Mouse (Mus musculus) limb, embryonic 12.5 days (tissue): Measurements from ENCODE around the gene Exoc3l. TPM values are rescaled to one million over a fixed set of nuclear protein-coding genes. Genes with fewer than 3 reads are reported as not detected.

Experiments
- ATAC-seq: fragments of 200-750 bp; cut with Nextera tagmentation; 2 replicates; pipeline ENCODE4 v1.8.0; 2017; ENCODE audit warnings: low read depth, moderate TSS enrichment; ENCODE audit not compliant: insufficient number of reproducible peaks, insufficient read depth, low FRiP score, low TSS enrichment
- H3K27ac ChIP-seq: fragments of 300-500 bp; sonication (generic); 2 replicates; pipeline ENCODE4 v1.5.1; 2016; ENCODE audit warnings: mild to moderate bottlenecking, moderate library complexity
- H3K27me3 ChIP-seq: fragments of 300-500 bp; sonication (generic); 2 replicates; pipeline ENCODE4 v1.6.1; 2016; ENCODE audit warnings: mild to moderate bottlenecking, moderate library complexity
- H3K36me3 ChIP-seq: fragments of 300-500 bp; sonication (generic); 2 replicates; pipeline ENCODE4 v1.6.1; 2016; ENCODE audit warnings: mild to moderate bottlenecking, moderate library complexity
- H3K4me1 ChIP-seq: fragments of 300-500 bp; sonication (generic); replicated peaks from 2 replicates; pipeline ENCODE4 v1.6.1; 2016
- H3K4me2 ChIP-seq: fragments of 300-500 bp; sonication (generic); 2 replicates; pipeline ENCODE4 v1.6.1; 2016; ENCODE audit warnings: mild to moderate bottlenecking, moderate library complexity
- H3K4me3 ChIP-seq: fragments of 300-500 bp; sonication (generic); replicated peaks from 2 replicates; pipeline ENCODE4 v1.5.1; 2016; ENCODE audit warnings: mild to moderate bottlenecking
- H3K9ac ChIP-seq: fragments of 300-500 bp; sonication (generic); replicated peaks from 2 replicates; pipeline ENCODE4 v1.6.1; 2016; ENCODE audit warnings: mild to moderate bottlenecking, moderate library complexity
- H3K9me3 ChIP-seq: fragments of 300-500 bp; sonication (generic); 2 replicates; pipeline ENCODE4 v1.6.1; 2016; ENCODE audit warnings: mild to moderate bottlenecking, moderate library complexity
- WGBS: fragments of 180-500 bp; shearing (Covaris S2); methylation state at CpG from one replicate; pipeline ENCODE4 v1.1.7; 2016; 5-methylcytosine and 5-hydroxymethylcytosine counted together
- microRNA counts: library from miRNA; unstranded; fragments of <30 nt; microRNA quantifications from one replicate; lab custom pipeline; 2017
- microRNA-seq: library from miRNA; unstranded; fragments of <30 nt; microRNA quantifications from one replicate; pipeline ENCODE4, GENCODE M21; 2017
- polyA plus RNA-seq: library from polyadenylated mRNA; unstranded; fragments of >200 nt; fragmentation: Nextera tagmentation; extraction: Ambion mirVana; gene quantifications from 2 replicates; pipeline ENCODE4 v1.2.1, GENCODE M21; 2016

Exoc3l gene
- polyA plus RNA-seq, 1 experiment from 2014 or later, result 10.0 TPM

DNA sequence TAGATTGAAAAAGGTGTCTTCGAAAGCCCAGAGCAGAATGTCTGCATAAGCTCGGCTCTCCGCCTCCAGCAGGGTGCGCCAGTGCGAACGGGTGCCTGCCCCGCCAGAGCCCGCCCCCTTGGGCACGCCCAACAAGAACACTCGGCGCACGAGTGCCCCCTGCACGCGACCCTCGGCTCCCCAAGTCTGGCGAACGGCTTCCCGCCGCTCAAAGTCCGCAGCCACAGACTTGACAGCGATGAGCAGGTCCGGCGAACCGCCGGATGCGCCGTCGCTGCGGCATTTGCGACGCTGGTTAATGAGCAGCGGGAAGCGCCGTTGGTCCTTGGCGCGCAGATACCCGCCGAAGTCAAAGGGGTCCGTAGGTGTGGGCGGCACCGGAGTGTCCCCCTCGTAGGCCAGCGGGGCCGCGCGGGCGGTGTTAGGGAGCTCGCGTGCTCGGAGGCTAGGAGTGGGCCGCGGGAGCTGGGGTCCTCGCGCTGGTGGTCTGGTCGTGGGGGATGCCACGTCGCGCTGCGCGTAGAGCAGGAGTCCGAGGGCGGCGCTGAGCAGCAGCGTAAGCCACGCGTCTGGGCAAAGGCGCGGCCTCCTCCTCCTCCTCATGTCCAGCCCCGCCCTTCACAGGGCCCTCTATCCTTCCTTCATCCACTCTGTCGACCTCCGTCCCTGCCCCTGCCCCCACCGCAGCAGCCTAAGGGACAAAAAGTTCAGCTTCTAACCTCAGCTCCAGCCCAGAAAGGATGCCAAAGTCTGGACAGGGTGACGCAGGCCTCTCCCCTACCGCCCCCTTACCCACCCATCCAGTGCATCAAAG, 41.5 kb downstream of the Exoc3l start:
- peak overlapping the region; percentile 70 for H3K9ac ChIP-seq
- peak overlapping the region; percentile 93 for H3K4me2 ChIP-seq
- under 1% methylated on average over 74 of the region's 74 CpGs for whole genome bisulfite sequencing
- H3K27me3 ChIP-seq, result peaks cover 45% of the 10 kb centered on the region
- peak overlapping the region; percentile 64 for H3K4me3 ChIP-seq
- peaks cover 26% of the 10 kb centered on the region for H3K4me1 ChIP-seq
- peak overlapping the region; percentile 45; the same call in 1 of the 2 replicates for H3K27ac ChIP-seq
- H3K9me3 ChIP-seq, result no peaks in the 10 kb centered on the region
- peak; percentile 67 for ATAC-seq
- H3K36me3 ChIP-seq, result peaks cover 39% of the 10 kb centered on the region

GRCm38 (mm10) chr8:105253766-105254151, 42.1 kb downstream of the Exoc3l start:
- Histone ChIP-seq H3K9me3 (no peaks in the 10 kb centered on the region), H3K9ac (peak overlapping the region; percentile 70), H3K4me3 (peak overlapping the region; percentile 64), H3K4me1 (peaks cover 20% of the 10 kb centered on the region), H3K36me3 (peaks cover 45% of the 10 kb centered on the region), H3K27me3 (peaks cover 39% of the 10 kb centered on the region), H3K4me2 (peak overlapping the region; percentile 93), H3K27ac (peak overlapping the region; percentile 5; the same call in 1 of the 2 replicates)
- 40% methylated on average over 20 of the region's 20 CpGs for WGBS
- peak; percentile 26; the same call in 1 of the 2 replicates for ATAC-seq

GRCm38 (mm10) chr8:105252680-105253537, 43.0 kb downstream of the Exoc3l start:
- H3K9ac ChIP-seq, result no peak overlapping the region
- no peak overlapping the region for H3K27ac ChIP-seq
- 87% methylated on average over 10 of the region's 10 CpGs for WGBS
- peaks cover 30% of the 10 kb centered on the region for H3K27me3 ChIP-seq
- no peak overlapping the region for H3K4me3 ChIP-seq
- H3K9me3 ChIP-seq, result no peaks in the 10 kb centered on the region
- peaks cover 54% of the 10 kb centered on the region for H3K36me3 ChIP-seq
- H3K4me1 ChIP-seq, result peaks cover 17% of the 10 kb centered on the region
- H3K4me2 ChIP-seq, result no peak overlapping the region
- no peak for ATAC-seq

DNA sequence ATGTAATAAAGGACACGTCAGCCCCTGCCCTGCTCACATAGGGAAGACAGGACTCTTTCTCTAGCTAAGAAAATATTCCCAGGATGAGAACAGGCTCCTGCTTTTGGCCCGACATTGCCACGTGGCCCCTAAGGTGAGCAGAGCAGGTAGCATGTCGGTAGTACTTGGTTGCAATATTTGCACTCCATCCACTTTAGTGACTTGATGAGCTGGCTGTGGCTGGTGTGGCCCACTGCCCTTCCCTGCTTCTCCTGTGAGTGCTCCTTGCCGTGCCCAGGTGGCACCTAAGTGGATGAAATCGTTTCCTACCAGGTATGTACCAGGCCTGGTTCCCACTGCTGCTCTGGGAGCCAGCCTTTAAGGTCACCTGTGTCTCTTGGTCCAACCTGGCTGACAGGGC, 43.9 kb downstream of the Exoc3l start:
- no peak for ATAC-seq

DNA sequence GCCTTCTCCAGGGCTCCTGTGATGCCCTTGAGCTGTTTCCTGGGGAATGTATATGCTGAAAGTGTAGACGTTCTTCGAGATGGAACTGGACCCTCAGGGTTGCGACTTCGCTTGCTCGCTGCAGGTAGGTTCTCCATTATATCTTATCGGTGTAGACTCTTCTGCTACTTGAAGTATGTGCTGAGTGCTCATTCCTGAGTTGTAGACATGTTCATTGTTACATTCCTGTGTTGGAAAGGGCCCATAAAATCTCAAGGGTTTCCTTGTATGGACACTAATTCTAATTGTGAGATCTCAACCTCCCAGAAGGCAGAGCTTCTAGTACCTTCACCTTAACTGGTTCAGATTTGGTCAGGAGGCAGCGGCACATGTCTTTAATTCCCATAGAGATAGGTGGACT, 54.9 kb downstream of the Exoc3l start:
- no peak for ATAC-seq
- 94% methylated on average over 7 of the region's 7 CpGs for WGBS
- Histone ChIP-seq H3K27me3 (no peaks in the 10 kb centered on the region), H3K4me3 (no peak overlapping the region), H3K9ac (no peak overlapping the region), H3K9me3 (no peaks in the 10 kb centered on the region), H3K36me3 (peaks cover 71% of the 10 kb centered on the region), H3K4me2 (no peak overlapping the region), H3K27ac (no peak overlapping the region), H3K4me1 (no peaks in the 10 kb centered on the region)

More for the DNA sequence above, 43.9 kb downstream of the Exoc3l start:
- Histone ChIP-seq H3K27me3 (peaks cover 22% of the 10 kb centered on the region), H3K4me3 (no peak overlapping the region), H3K4me1 (peaks cover 17% of the 10 kb centered on the region), H3K9me3 (no peaks in the 10 kb centered on the region), H3K9ac (no peak overlapping the region), H3K4me2 (no peak overlapping the region), H3K36me3 (peaks cover 58% of the 10 kb centered on the region), H3K27ac (no peak overlapping the region)
- WGBS, result 87% methylated on average over 6 of the region's 6 CpGs

MicroRNAs within 50 kb of the gene (microRNA counts, 519-probe panel; counts per million panel counts)
- 1,273 counts per million, percentile 3 among the panel's probes with 10 or more counts for microRNA mmu-miR-328 (lab: Ali Mortazavi, UCI)

Small RNAs within 50 kb of the gene (microRNA-seq; reads per million reads assigned to microRNA genes)
- gene Gm27320 (not detected), gene Mir328 (164 reads per million, percentile 58 among the genes with 10 or more reads in this experiment)

Other genes starting within 250 kb of the Exoc3l start
- not detected in 2 replicates for gene Ces3a, start 247.5 kb downstream of the Exoc3l start, polyA plus RNA-seq
- not detected in 2 replicates for gene Ces3b, start 212.3 kb downstream of the Exoc3l start, polyA plus RNA-seq
- gene Ces4a, start 164.3 kb downstream of the Exoc3l start, polyA plus RNA-seq, result not detected in 2 replicates
- 108 and 109 TPM in 2 replicates for gene Cbfb, start 125.4 kb downstream of the Exoc3l start, polyA plus RNA-seq
- 25.9 and 27.2 TPM in 2 replicates for gene D230025D16Rik, start 71.0 kb downstream of the Exoc3l start, polyA plus RNA-seq
- 5.9 and 6.8 TPM in 2 replicates for gene B3gnt9, start 40.9 kb downstream of the Exoc3l start, polyA plus RNA-seq
- gene Tradd, start 31.5 kb downstream of the Exoc3l start, polyA plus RNA-seq, result 16.0 and 16.6 TPM in 2 replicates
- 1.7 and 1.9 TPM in 2 replicates for gene Fbxl8, start 31.5 kb downstream of the Exoc3l start, polyA plus RNA-seq
- 0.13 and 0.18 TPM in 2 replicates for gene Hsf4, start 26.3 kb downstream of the Exoc3l start, polyA plus RNA-seq
- 1.6 TPM in 2 replicates for gene Nol3, start 20.0 kb downstream of the Exoc3l start, polyA plus RNA-seq
- 15.6 and 19.6 TPM in 2 replicates for gene 4931428F04Rik, start 6.2 kb downstream of the Exoc3l start, polyA plus RNA-seq
- 75.6 and 91.3 TPM in 2 replicates for gene E2f4, start 1.6 kb upstream of the Exoc3l start, polyA plus RNA-seq
- 4.3 and 4.4 TPM in 2 replicates for gene Elmo3, start 9.5 kb upstream of the Exoc3l start, polyA plus RNA-seq
- gene Lrrc29, start 30.2 kb upstream of the Exoc3l start, polyA plus RNA-seq, result 1.5 TPM in 2 replicates
- gene Tmem208, start 30.3 kb upstream of the Exoc3l start, polyA plus RNA-seq, result 95.6 and 109 TPM in 2 replicates
- gene Fhod1, start 51.9 kb upstream of the Exoc3l start, polyA plus RNA-seq, result 1.6 and 2.3 TPM in 2 replicates
- 7.0 and 7.6 TPM in 2 replicates for gene Slc9a5, start 52.7 kb upstream of the Exoc3l start, polyA plus RNA-seq
- 0.72 and 0.80 TPM in 2 replicates for gene Plekhg4, start 77.2 kb upstream of the Exoc3l start, polyA plus RNA-seq
- not detected in 2 replicates for gene Kctd19, start 117.4 kb upstream of the Exoc3l start, polyA plus RNA-seq
- 0.12 and 0.39 TPM in 2 replicates for gene Lrrc36, start 117.5 kb upstream of the Exoc3l start, polyA plus RNA-seq
- 25.3 and 28.9 TPM in 2 replicates for gene Tppp3, start 175.4 kb upstream of the Exoc3l start, polyA plus RNA-seq
- gene Zdhhc1, start 200.8 kb upstream of the Exoc3l start, polyA plus RNA-seq, result 34.8 and 36.9 TPM in 2 replicates
- gene Hsd11b2, start 222.7 kb upstream of the Exoc3l start, polyA plus RNA-seq, result 28.2 and 30.6 TPM in 2 replicates